Mouse (Mus musculus) megakaryocyte, embryonic 14.5 days (primary cell): Measurements from ENCODE around the gene Stoml2.

Experiments used
- FLI1 ChIP-seq: IDR thresholded peaks from 2 replicates; pipeline ENCODE4 v1.6.1; 2012; ENCODE audit warnings: low read length, inconsistent platforms, mixed read lengths
- GATA1 ChIP-seq: IDR thresholded peaks from 3 replicates; pipeline ENCODE4 v1.6.1; 2012; ENCODE audit warnings: mixed read lengths, low read length, inconsistent platforms, borderline replicate concordance

- TF ChIP-seq GATA1, result no peak
- no peak for TF ChIP-seq FLI1
Observed at GRCm38 (mm10) chr4:43019176-43019575, 12.3 kb downstream of the Stoml2 start.
